Mouse (Mus musculus) myocyte (in vitro differentiated cells): ENCODE measurements at regions not wholly inside any gene's neighbourhood (a gene's known extent, or its start where the extent isn't known, plus 50 kb on each side); places are given as distances from the start of the nearest gene placed in this dataset.

Experiments
- H3K27me3 ChIP-seq: one replicate; pipeline ENCODE4 v1.6.1; 2011; ENCODE audit not compliant: control insufficient read depth, insufficient read depth, insufficient read length
- H3K36me3 ChIP-seq: one replicate; pipeline ENCODE4 v1.6.1; 2011; ENCODE audit not compliant: control insufficient read depth, insufficient read depth
- H3K4me2 ChIP-seq: one replicate; pipeline ENCODE4 v1.6.1; 2011; ENCODE audit warnings: low read depth, control low read depth
- H3K4me3 ChIP-seq: one replicate; pipeline ENCODE4 v1.5.1; 2011; ENCODE audit warnings: mild to moderate bottlenecking, control low read depth, moderate library complexity
- H3K79me2 ChIP-seq: one replicate; pipeline ENCODE4 v1.6.1; 2011; ENCODE audit not compliant: control insufficient read depth, insufficient read depth
- H3ac ChIP-seq: one replicate; pipeline ENCODE4 v1.6.1; 2011; ENCODE audit not compliant: control insufficient read depth, insufficient read length
- CEBPB ChIP-seq: IDR thresholded peaks from 2 replicates; pipeline ENCODE4 v1.6.1; 2011; ENCODE audit warnings: mild to moderate bottlenecking, moderate library complexity; ENCODE audit not compliant: poor library complexity, insufficient read depth, severe bottlenecking
- E2F4 ChIP-seq: IDR thresholded peaks from one replicate; pipeline ENCODE4 v1.6.1; 2011; ENCODE audit warnings: mild to moderate bottlenecking, control low read depth, moderate library complexity; ENCODE audit not compliant: insufficient read depth
- MAX ChIP-seq: IDR thresholded peaks from one replicate; pipeline ENCODE4 v1.6.1; 2011; ENCODE audit warnings: low read depth, mild to moderate bottlenecking, control low read depth
- MYOD1 ChIP-seq, 3 experiments: IDR thresholded peaks; one replicate each; pipeline ENCODE4 v1.6.1; 2011; ENCODE audit warnings: control low read depth in 2 of 3, low read depth in 2 of 3, mild to moderate bottlenecking in 2 of 3, moderate library complexity in 1 of 3; ENCODE audit not compliant: insufficient read length in 2 of 3, control insufficient read depth in 1 of 3
- MYOG ChIP-seq, 3 experiments: IDR thresholded peaks; one replicate each; pipeline ENCODE4 v1.6.1; 2011; ENCODE audit warnings: control low read depth in 2 of 3, low read depth in 2 of 3, mild to moderate bottlenecking in 2 of 3; ENCODE audit not compliant: insufficient read length in 2 of 3, control insufficient read depth in 1 of 3, insufficient read depth in 1 of 3
- POLR2A ChIP-seq: IDR thresholded peaks from one replicate; pipeline ENCODE4 v1.6.1; 2011; ENCODE audit warnings: low read depth, mild to moderate bottlenecking, control low read depth, moderate library complexity; ENCODE audit not compliant: insufficient read length
- POLR2AphosphoS2 ChIP-seq: IDR thresholded peaks from one replicate; pipeline ENCODE4 v1.6.1; 2011; ENCODE audit warnings: low read depth, control low read depth; ENCODE audit not compliant: insufficient read length
- REST ChIP-seq: IDR thresholded peaks from one replicate; pipeline ENCODE4 v1.6.1; 2011; ENCODE audit warnings: mild to moderate bottlenecking, control low read depth, moderate library complexity; ENCODE audit not compliant: insufficient read depth, insufficient read length
- SRF ChIP-seq: IDR thresholded peaks from one replicate; pipeline ENCODE4 v1.6.1; 2011; ENCODE audit warnings: low read depth; ENCODE audit not compliant: control insufficient read depth, insufficient read length
- TCF12 ChIP-seq: IDR thresholded peaks from one replicate; pipeline ENCODE4 v1.6.1; 2011; ENCODE audit warnings: mild to moderate bottlenecking, control low read depth; ENCODE audit not compliant: poor library complexity, insufficient read depth, severe bottlenecking
- TCF3 ChIP-seq: IDR thresholded peaks from one replicate; pipeline ENCODE4 v1.6.1; 2011; ENCODE audit warnings: low read depth, control low read depth; ENCODE audit not compliant: insufficient read length
- USF1 ChIP-seq: IDR thresholded peaks from one replicate; pipeline ENCODE4 v1.6.1; 2011; ENCODE audit warnings: low read depth, mild to moderate bottlenecking, control low read depth, moderate library complexity

- Histone ChIP-seq H3K36me3 (no peaks in the 10 kb centered on the region), H3K27me3 (no peaks in the 10 kb centered on the region), H3K4me2 (no peak overlapping the region), H3K4me3 (no peak overlapping the region), H3K79me2 (no peaks in the 10 kb centered on the region), H3ac (no peak overlapping the region)
- TF ChIP-seq TCF12 = no peak
- no peak for TF ChIP-seq CEBPB
- no peak for TF ChIP-seq SRF
- no peak for TF ChIP-seq MAX
Observed at GRCm38 (mm10) chr12:16189441-16189840, 372.7 kb upstream of the Trib2 start.

- H3K4me3 ChIP-seq = no peak overlapping the region
Observed at GRCm38 (mm10) chr12:16185976-16186515, 369.3 kb upstream of the Trib2 start.

GRCm38 (mm10) chr12:16185431-16185923 is 368.8 kb upstream of the Trib2 start:
- Histone ChIP-seq H3K79me2 (no peaks in the 10 kb centered on the region), H3K27me3 (no peaks in the 10 kb centered on the region), H3K4me2 (no peak overlapping the region), H3K36me3 (no peaks in the 10 kb centered on the region), H3ac (no peak overlapping the region), H3K4me3 (no peak overlapping the region)
- TF ChIP-seq MYOG (IDR thresholded peaks at IDR 0.05; ENCODE audit: control insufficient read depth in 1 of 3, insufficient read depth in 1 of 3, insufficient read length in 2 of 3, low read depth in 2 of 3) (no peak), E2F4 (no peak), USF1 (no peak), TCF3 (no peak), POLR2A (no peak), MYOD1 (IDR thresholded peaks at IDR 0.05; ENCODE audit: control insufficient read depth in 1 of 3, insufficient read length in 2 of 3, low read depth in 2 of 3) (no peak), TCF12 (no peak), REST (no peak), SRF (no peak), CEBPB (no peak), POLR2AphosphoS2 (no peak), MAX (no peak)

More at GRCm38 (mm10) chr12:16185976-16186515, 369.3 kb upstream of the Trib2 start:
- H3K4me2 ChIP-seq = no peak overlapping the region
- H3ac ChIP-seq = no peak overlapping the region
- no peaks in the 10 kb centered on the region for H3K36me3 ChIP-seq
- no peak for TF ChIP-seq SRF
- TF ChIP-seq MYOG (IDR thresholded peaks at IDR 0.05; ENCODE audit: control insufficient read depth in 1 of 3, insufficient read depth in 1 of 3, insufficient read length in 2 of 3, low read depth in 2 of 3) = no peak
- TF ChIP-seq USF1 = no peak
- TF ChIP-seq CEBPB = no peak
- no peak for TF ChIP-seq TCF12
- no peak for TF ChIP-seq REST
- TF ChIP-seq MAX = no peak
- no peak for TF ChIP-seq POLR2A
- TF ChIP-seq POLR2AphosphoS2 = no peak
- TF ChIP-seq MYOD1 (IDR thresholded peaks at IDR 0.05; ENCODE audit: control insufficient read depth in 1 of 3, insufficient read length in 2 of 3, low read depth in 2 of 3) = no peak
- no peak for TF ChIP-seq TCF3
- no peak for TF ChIP-seq E2F4
- H3K27me3 ChIP-seq = no peaks in the 10 kb centered on the region
- no peaks in the 10 kb centered on the region for H3K79me2 ChIP-seq

- H3K79me2 ChIP-seq = no peaks in the 10 kb centered on the region
- no peaks in the 10 kb centered on the region for H3K27me3 ChIP-seq
- H3K36me3 ChIP-seq = no peaks in the 10 kb centered on the region
- TF ChIP-seq MYOG (IDR thresholded peaks at IDR 0.05; ENCODE audit: control insufficient read depth in 1 of 3, insufficient read depth in 1 of 3, insufficient read length in 2 of 3, low read depth in 2 of 3) (no peak), USF1 (no peak), E2F4 (no peak), MYOD1 (IDR thresholded peaks at IDR 0.05; ENCODE audit: control insufficient read depth in 1 of 3, insufficient read length in 2 of 3, low read depth in 2 of 3) (no peak), REST (no peak), MAX (no peak), TCF3 (no peak), CEBPB (no peak), POLR2AphosphoS2 (no peak), SRF (no peak), POLR2A (no peak), TCF12 (no peak)
- no peak overlapping the region for H3K4me3 ChIP-seq
- no peak overlapping the region for H3K4me2 ChIP-seq
- no peak overlapping the region for H3ac ChIP-seq
Observed at GRCm38 (mm10) chr12:16183055-16183454, 366.3 kb upstream of the Trib2 start.

- Histone ChIP-seq H3K4me2 (no peak overlapping the region), H3ac (no peak overlapping the region), H3K4me3 (no peak overlapping the region), H3K27me3 (no peaks in the 10 kb centered on the region), H3K36me3 (no peaks in the 10 kb centered on the region), H3K79me2 (no peaks in the 10 kb centered on the region)
- TF ChIP-seq POLR2A (no peak), MYOG (IDR thresholded peaks at IDR 0.05; ENCODE audit: control insufficient read depth in 1 of 3, insufficient read depth in 1 of 3, insufficient read length in 2 of 3, low read depth in 2 of 3) (no peak), CEBPB (no peak), TCF3 (no peak), TCF12 (no peak), SRF (no peak), POLR2AphosphoS2 (no peak), REST (no peak), MYOD1 (IDR thresholded peaks at IDR 0.05; ENCODE audit: control insufficient read depth in 1 of 3, insufficient read length in 2 of 3, low read depth in 2 of 3) (no peak), E2F4 (no peak), USF1 (no peak), MAX (no peak)
Observed at GRCm38 (mm10) chr12:16181599-16181998, 364.9 kb upstream of the Trib2 start.
